Mouse (Mus musculus) forelimb bud, embryonic 11.5 days (tissue): ENCODE results near the gene Ankra2.

Experiments used
- DNase-seq: peaks from one replicate; pipeline ENCODE4 v3.0.0-alpha.2; 2012; ENCODE audit warnings: low read depth, low spot score

Ankra2 gene

DNA sequence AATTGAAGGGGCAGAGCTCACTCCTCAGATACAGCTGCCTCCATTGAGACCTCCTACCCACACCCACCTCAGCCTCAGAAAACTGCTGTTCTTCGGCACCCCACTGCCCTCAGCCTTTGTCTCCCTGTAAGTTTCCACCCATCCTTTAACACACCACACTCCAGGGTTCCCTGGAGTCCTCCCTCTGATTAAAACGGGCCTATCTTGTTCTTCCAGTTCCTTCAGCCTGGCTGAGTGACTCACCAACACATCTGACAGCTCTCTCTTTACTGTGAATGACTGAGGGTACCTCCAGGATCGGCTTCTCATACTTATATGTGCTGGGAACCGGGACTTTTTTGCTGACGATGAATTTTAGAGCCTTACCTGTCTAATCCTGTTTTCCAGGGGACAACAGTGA is 33.2 kb downstream of the Ankra2 start:
- no peak for DNase-seq

DNA sequence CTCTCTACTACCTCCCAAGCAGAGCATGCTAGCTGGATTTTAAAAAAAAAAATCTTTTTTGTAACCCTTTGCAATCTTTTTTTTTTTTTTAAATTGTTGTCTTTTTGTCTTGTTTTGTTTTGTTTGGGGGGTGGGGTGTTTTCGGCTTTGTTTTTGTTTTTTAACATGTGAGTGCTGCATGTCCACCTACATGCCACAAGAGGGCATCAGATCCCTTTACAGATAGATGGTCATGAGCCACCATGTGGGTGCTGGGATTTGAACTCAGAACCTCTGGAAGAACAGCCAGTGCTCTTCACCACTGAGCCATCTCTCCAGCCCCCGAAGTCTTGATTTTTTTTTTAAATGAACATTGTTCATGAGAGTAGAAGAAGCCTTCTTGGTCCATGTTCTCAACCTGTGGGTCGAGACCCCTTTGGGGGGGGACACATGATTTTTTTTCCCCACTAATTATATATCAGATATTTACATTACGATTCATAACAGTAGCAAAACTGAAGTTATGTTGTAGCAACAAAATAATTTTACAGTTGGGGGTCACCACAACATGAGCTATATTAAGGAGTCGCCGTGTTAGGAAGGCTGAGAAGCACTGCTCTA is 35.1 kb downstream of the Ankra2 start:
- DNase-seq, result no peak

DNA sequence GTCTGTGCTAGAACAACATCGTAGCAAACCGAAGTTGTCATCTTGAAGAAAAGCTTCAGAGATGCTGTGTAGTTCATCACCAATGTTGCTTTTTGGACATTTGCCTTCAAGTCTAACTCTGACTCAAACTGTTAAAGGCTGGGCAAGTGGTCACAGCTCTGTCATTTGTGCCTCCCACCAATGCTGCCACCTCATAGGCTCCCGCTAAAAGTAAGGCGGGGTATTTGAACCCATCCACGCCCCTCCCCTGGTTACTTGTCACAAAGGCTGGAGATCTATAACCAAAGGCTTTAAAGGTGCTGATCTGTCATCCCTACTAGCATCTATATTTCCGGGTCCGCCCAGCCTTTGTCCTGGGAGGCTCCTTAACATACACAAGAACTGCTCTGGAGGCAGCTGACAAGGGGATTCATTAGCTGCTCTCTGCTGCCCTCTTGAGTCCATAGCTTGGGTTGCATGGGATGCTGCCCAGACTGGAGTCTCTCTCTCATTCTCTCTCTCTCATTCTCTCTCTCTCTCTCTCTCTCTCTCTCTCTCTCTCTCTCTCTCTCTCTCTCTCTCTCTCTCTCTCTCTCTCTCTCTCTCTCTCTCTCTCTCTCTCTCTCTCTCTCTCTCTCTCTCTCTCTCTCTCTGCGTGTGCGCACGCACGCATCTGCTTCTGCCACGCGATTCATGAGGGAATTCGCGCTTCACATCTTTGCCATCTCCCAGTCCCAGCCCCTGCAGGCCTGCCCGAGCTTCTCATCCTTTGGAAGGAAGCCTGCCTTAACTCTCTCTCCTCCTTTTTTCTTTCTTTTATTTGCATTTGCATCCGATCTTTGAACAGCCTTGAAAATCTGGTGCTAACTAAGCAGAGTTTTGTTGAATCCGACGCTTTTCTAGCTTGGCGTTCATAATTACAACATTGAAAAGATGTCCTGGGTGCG is 36.2 kb downstream of the Ankra2 start:
- peak; percentile 89 for DNase-seq

- no peak for DNase-seq
Measured at GRCm38 (mm10) chr13:98305257-98305656, 42.4 kb downstream of the Ankra2 start.

- no peak for DNase-seq
Measured at GRCm38 (mm10) chr13:98306393-98306792, 43.5 kb downstream of the Ankra2 start.

DNA sequence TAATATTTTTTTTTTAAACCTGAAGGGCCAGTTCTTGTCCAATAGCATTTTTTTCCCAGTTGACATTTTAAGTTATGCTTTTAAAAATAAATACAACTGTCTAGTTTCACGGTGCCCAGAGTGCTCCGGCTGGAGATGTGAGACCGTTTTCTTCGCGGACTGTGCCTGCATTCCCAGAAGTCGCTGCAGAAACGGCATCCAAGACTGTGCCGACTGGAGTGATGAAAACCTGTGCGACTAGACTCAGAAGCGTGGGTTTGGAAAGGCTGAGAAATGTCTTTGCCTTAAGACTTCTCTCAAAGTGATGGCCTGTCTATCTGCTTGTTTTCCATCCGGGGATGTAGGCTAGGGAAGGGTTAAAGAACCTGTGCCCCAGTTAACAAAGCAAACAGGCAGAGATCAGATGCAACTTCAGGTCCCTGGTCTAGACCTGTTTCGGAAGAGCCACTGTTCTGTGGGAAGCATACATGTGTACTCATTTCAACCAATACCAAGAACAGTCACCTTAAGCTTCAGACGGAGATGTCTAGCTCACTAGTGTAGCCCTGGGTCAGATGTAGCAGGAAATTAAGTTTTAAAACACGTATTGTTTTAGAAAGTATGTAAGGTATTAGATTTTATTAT is 44.1 kb downstream of the Ankra2 start:
- DNase-seq, result no peak

- DNase-seq, result no peak
Measured at GRCm38 (mm10) chr13:98308004-98308403, 45.1 kb downstream of the Ankra2 start.

DNA sequence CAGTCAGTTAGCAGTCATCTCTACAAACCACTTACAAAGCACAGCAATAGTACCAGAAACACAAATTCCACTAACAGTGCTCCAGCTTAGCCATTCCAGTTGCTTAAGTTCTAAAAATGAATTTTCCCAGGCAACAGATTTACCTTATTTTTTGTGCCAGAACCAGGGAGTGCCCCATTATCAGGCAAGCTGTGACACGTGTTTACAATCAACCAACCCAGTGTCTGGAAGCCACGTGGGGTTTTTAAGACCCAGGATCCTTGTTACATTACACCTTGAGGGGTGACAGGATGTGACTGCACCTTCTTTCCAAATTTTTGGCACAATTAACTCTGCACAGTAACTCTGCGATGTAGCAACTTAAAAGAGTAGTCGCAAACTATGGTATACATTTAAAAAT is 45.9 kb downstream of the Ankra2 start:
- no peak for DNase-seq

GRCm38 (mm10) chr13:98311597-98311996 is 48.7 kb downstream of the Ankra2 start:
- no peak for DNase-seq

- no peak for DNase-seq
Measured at GRCm38 (mm10) chr13:98313631-98314030, 50.8 kb downstream of the Ankra2 start.

- DNase-seq, result no peak
Measured at GRCm38 (mm10) chr13:98315124-98315523, 52.2 kb downstream of the Ankra2 start.

DNA sequence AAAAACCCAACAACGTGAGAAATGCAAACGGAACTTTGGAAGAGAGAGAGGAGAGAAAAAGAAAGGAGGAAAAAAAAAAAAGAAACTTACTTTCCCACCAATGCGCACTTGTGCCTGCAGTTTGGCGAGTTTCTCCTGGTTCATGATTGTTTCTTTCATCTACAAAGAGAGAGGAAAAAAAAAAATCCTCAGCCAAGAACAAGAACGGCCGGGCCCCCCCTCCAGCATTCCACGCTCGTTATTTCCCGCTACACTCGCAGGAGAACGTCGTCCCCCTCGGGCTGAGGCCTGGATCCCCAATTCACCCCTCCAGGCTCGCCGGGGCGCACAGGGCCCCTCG is 53.2 kb downstream of the Ankra2 start:
- no peak for DNase-seq

- peak; percentile 95 for DNase-seq
Measured at GRCm38 (mm10) chr13:98316480-98317245, 53.8 kb downstream of the Ankra2 start, which contains the start of gene Btf3. Gene Btf3, minus strand, starts transcription at chr13:98317006.

DNA sequence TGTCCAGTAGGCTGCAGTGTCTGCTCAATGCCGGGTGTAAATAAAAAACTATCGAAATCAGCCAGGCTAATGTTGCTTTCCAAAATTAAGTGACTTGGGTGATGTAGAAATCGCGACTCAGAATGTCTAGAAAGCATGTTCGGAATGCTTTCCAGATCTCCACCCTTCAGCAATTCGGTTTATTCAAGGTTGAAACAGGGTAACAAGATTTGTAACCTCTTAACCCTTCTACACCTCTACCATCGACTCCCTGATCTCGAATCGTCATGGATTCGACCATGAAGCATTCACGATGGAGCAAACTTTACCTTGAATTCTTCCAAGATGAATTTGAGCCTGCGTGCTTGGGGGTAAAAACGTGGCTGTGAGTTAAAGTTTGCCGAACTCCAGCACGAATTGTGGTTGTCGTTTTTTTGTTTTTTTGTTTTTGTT is 54.4 kb downstream of the Ankra2 start:
- DNase-seq, result no peak

- DNase-seq, result no peak
Measured at GRCm38 (mm10) chr13:98317911-98318310, 55.0 kb downstream of the Ankra2 start.
